Mouse (Mus musculus) testis, adult 10 weeks (tissue): Measurements from ENCODE around the gene 4933427D14Rik. TPM values are rescaled to one million over a fixed set of nuclear protein-coding genes. Genes with fewer than 3 reads are reported as not detected.

Experiments
- polyA plus RNA-seq: library from polyadenylated mRNA; stranded (reverse); fragments of 350-450 nt; fragmentation: Illumina TruSeq; extraction: RNeasy Lipid Tissue Mini Kit (QIAGEN cat#74804); gene quantifications from one replicate; pipeline ENCODE4 v1.2.3, GENCODE M21; 2014; ENCODE audit warnings: low read depth, low replicate concordance

4933427D14Rik gene
- 62.7 TPM for polyA plus RNA-seq

GRCm38 (mm10) chr11:72207204-72207833 is at the start of gene 4933427D14Rik, which contains the start of gene Txndc17:
TSS of gene 4933427D14Rik (minus strand) at chr11:72207459.
TSS of gene Txndc17 (plus strand) at chr11:72207547.

GRCm38 (mm10) chr11:72215410-72215797 is 8.1 kb upstream of the 4933427D14Rik start, which contains the start of gene Med31:
TSS of gene Med31 (minus strand) at chr11:72215592.

GRCm38 (mm10) chr11:72206341-72207203 is 687 bp downstream of the 4933427D14Rik start, which contains the start of gene Gm43951:
TSS of gene Gm43951 (minus strand) at chr11:72206840.

GRCm38 (mm10) chr11:72135383-72136158 is 71.7 kb downstream of the 4933427D14Rik start, which contains the start of gene Pitpnm3:
TSS of gene Pitpnm3 (minus strand) at chr11:72135778.

Other genes starting within 250 kb of the 4933427D14Rik start
- gene Aipl1, start 169.9 kb downstream of the 4933427D14Rik start, polyA plus RNA-seq: 0.25 TPM
- gene Pimreg, start 165.4 kb downstream of the 4933427D14Rik start, polyA plus RNA-seq: 0.14 TPM
- gene Pitpnm3, start 71.7 kb downstream of the 4933427D14Rik start, polyA plus RNA-seq: 0.53 TPM
- 0.13 TPM for gene Gm43951, start 619 bp downstream of the 4933427D14Rik start, polyA plus RNA-seq
- gene Txndc17, start 88 bp upstream of the 4933427D14Rik start, polyA plus RNA-seq: 25.3 TPM
- gene Med31, start 8.1 kb upstream of the 4933427D14Rik start, polyA plus RNA-seq: 21.0 TPM
- 11.3 TPM for gene Slc13a5, start 59.8 kb upstream of the 4933427D14Rik start, polyA plus RNA-seq
- 6.1 TPM for gene Xaf1, start 94.2 kb upstream of the 4933427D14Rik start, polyA plus RNA-seq
- gene Fbxo39, start 107.0 kb upstream of the 4933427D14Rik start, polyA plus RNA-seq: 34.9 TPM
- gene Tekt1, start 155.0 kb upstream of the 4933427D14Rik start, polyA plus RNA-seq: 173 TPM
- 1.2 TPM for gene Smtnl2, start 204.3 kb upstream of the 4933427D14Rik start, polyA plus RNA-seq
- gene Ggt6, start 228.1 kb upstream of the 4933427D14Rik start, polyA plus RNA-seq: not detected
- gene Mybbp1a, start 233.9 kb upstream of the 4933427D14Rik start, polyA plus RNA-seq: 13.4 TPM